Mouse (Mus musculus) granulocyte monocyte progenitor cell, adult 5-6 weeks (primary cell): ENCODE measurements at regions not wholly inside any gene's neighbourhood (a gene's known extent, or its start where the extent isn't known, plus 50 kb on each side); places are given as distances from the start of the nearest gene placed in this dataset.
"Not testable (repeated sequence)": the region's sequence is repeated elsewhere in the genome, so short reads cannot be mapped to it uniquely, and the experiment has no call there.

ENCODE experiments used
- ATAC-seq: replicated peaks from 2 replicates; pipeline ENCODE4 v1.8.0; 2016; ENCODE audit warnings: mild to moderate bottlenecking, moderate TSS enrichment, inconsistent platforms; ENCODE audit not compliant: poor library complexity, severe bottlenecking

DNA sequence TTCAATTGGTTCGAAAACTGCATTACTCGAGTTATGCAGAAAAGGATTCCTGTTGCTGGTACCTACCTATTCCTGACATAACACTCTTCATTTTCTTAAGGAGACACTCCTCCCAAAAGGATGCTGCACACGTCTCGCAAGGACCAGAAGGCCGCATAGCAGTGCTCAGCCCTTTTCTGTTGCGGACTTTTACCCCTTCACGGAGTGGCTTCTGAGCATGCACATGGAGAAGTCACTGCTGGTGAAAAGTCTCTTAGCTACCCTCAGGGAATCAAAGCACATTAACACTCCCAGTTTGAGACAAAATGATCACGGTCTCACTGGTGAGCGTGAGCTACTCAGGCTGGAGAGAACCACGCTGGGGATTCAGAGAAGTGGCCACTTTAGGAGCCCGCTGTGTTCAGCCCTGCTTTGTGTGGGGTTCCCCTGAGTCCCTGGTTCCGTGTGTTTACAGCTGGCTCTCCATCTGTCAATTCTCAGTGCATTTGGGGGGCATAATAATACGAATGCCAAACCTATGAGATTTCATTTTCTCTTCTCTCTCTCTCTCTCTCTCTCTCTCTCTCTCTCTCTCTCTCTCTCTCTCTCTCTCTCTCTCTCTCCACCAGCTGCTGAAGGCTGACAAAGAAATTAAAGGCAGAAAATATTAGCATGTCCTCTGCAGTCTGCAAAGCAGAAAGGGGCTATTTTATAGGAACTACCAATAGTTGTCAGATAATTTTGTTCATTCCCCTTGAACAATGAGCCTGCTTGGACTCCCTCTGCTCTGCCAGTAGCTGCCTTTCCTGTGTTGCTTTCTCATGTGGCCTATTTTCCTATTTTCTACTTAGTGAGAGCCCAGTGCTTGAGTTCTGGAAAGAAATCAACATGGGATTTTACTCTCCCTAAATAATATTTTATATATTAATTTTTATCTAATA, 160.7 kb downstream of the Basp1 start:
- ATAC-seq, result no peak

GRCm38 (mm10) chr15:25245631-25246030, 167.9 kb downstream of the Basp1 start:
- ATAC-seq, result no peak

DNA sequence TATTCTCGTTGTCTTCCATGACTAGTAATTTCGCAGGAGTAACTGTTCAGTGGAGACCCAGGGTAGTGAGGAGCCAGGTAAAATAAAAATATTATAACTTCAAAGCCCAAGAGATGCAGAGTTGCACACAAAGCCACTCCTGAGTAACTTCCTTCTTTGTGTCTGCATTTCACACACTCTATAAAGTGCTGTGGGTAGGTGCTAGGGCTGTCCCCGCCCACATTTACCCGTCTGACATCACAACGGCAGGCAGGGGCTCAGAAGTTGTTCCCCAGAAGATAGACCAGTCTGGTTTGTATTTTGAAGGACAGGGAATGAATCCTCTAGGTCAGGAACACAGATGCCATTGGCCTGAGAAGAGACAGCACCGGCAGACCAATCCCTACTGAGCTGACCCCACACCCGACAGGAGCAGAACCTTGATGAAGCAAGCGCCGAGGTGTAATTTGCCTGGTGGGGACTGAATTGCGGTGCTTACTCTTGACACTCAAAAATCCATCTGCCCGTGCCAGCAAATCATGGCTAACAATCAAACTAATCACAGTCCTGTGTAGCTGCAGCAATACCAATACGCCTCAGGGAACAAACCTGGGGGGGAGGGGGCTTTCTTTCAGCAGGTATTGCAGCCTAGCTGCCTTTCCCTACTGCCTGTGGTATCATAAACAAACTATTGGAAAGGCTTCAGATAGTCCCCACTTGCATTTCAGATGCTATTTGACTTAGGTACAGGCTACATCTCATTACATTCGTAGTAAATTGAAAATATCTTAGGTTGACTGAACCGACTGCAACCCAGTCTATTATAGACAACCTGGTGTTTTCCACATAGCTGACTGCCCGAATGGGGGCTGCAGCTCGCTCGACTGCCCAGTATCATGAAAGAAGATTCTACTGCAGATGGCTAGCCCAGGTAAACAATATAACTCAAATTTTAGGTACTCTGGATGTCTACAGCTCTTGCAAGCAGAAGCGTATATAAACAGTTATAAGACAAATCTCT, 175.6 kb downstream of the Basp1 start:
- peak; percentile 66 for ATAC-seq

GRCm38 (mm10) chr15:25236191-25236723, 177.3 kb downstream of the Basp1 start:
- no peak for ATAC-seq

DNA sequence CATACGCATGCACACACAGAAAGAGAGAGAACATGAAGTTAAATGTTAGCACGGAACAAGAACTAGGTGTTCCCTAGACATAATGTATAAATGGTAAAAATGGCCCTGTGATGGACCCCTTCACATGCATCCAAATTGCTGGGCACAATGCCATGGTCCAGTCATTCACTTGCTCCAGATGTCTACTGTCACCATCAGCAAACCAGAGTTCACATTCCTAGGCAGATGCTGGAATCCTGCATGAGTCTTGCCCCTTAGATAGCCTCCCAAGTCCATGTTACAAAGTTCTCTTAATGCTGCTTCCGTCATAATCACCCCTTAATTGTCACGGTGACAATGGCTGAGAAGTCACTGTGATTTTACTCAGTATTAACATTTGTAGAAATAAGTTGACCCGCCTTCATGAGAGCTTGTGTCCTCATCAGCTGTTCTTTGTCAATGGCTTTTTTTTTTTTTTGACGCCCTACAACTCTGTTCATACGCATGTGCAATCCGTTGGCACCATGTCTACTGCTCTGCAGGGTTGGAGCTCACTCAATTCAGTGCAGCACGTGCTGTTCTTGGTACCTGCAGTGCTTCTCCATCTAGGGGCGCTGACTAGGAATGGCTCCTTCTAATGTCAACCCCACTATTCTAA, 179.4 kb downstream of the Basp1 start:
- ATAC-seq, result no peak

DNA sequence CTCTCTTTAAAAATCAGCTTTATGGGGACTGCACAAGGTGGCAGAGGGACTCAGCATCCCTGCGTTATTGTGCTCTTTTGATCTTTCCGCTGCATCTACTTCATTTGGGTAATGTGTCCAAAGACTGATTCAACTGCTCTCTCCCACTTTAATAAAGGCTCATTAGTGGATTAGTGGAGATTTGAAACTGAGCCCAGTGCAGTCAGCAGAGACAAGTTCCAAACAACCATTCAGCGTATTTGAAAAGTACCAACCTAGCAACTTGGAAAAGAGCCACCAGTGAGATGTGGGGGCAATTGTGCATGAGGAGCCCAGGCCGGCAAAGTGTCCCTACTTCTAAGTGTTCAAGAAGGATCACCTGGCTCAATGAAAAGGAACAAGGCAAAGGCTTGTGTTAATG, 183.4 kb downstream of the Basp1 start:
- no peak for ATAC-seq

GRCm38 (mm10) chr15:25229807-25230206, 183.8 kb downstream of the Basp1 start:
- no peak for ATAC-seq

- ATAC-seq, result peak; percentile 86
Measured at GRCm38 (mm10) chr15:25227496-25227895, 186.1 kb downstream of the Basp1 start.

DNA sequence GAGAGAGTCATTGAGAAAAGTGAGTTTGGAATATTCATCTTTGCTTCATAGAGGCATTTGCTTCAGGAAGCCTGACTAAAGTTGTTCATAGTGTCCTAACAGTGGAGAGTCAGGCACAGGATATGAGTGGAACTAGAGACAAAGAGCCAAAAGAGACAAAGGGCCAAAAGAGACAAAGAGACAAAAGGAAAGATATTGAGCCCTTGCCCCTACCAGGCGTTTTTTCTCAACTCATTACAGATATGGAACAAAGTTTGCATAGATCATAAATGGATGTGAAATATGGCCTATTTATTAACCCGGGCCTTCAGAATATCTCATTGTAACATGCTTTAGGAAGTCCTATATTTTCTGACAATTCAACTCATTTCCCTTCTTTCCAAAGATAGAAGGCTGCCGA, 187.6 kb downstream of the Basp1 start:
- ATAC-seq, result no peak

DNA sequence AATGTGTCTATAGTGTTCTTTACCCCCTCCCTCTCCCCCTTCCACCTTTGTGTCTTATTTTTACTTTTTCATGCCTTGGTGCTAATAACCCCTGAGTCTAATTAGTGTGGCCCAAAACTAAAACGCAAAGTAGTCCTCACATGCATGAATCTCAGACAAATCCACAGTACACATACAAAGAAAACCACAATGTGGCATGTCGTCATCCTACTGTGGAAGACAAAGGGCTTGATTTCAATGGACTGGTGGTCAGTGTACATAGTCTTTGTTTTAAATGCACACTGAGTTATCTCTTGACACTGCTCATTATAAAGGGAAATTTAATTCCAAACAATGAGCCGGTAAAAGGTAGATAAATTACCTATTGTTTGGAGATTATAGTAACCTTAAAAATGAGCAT, 188.1 kb downstream of the Basp1 start:
- ATAC-seq, result 0 out of 2 replicates have a peak, but pooled peaks have one; percentile 25

GRCm38 (mm10) chr15:25221749-25222148, 191.8 kb downstream of the Basp1 start:
- ATAC-seq, result no peak

GRCm38 (mm10) chr15:25216375-25216774, 197.2 kb downstream of the Basp1 start:
- no peak for ATAC-seq

DNA sequence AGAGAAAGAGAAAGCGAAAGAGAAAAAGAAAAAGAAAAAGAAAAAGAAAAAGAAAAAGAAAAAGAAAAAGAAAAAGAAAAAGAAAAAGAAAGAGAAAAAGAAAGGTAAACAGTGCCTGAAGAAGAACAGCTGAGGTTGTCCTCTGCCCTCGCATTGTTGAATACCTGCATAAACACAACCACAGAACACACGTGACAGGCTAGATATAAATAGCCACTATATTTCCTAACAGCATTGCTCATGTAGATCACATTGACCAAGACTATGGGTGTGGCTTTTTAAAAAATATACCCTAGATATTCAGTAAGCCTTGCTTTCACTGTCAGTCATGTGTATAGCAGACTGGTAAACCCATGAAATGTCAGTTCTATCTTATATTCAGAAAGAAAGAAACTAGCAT, 211.5 kb downstream of the Basp1 start:
- no peak for ATAC-seq

- ATAC-seq, result not testable (repeated sequence)
Measured at GRCm38 (mm10) chr15:25200249-25200648, 213.3 kb downstream of the Basp1 start.

DNA sequence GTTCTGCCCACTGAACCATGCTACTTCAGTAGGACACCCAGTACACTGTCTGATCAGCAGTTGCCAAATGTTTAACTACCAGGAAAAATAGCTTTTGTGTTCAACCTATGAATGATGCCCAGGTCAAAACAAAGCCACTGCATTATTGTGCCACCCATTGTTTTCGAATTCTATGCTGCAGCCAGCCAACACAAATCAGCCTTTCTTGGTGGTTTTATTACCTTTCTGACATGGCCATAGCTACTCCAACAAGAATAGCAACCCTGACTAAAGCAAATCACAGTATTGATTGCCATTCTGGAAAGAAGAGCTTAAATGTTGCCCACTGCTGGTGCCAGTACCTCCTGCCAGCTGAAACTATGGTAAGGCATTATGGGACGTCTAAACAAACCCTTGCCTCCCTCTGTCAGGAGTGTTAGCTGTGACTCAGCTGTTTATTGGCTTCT, 225.7 kb downstream of the Basp1 start:
- ATAC-seq, result no peak

- no peak for ATAC-seq
Measured at GRCm38 (mm10) chr15:25172755-25173154, 240.8 kb downstream of the Basp1 start.

GRCm38 (mm10) chr15:25146371-25146770, 267.2 kb downstream of the Basp1 start:
- no peak for ATAC-seq

DNA sequence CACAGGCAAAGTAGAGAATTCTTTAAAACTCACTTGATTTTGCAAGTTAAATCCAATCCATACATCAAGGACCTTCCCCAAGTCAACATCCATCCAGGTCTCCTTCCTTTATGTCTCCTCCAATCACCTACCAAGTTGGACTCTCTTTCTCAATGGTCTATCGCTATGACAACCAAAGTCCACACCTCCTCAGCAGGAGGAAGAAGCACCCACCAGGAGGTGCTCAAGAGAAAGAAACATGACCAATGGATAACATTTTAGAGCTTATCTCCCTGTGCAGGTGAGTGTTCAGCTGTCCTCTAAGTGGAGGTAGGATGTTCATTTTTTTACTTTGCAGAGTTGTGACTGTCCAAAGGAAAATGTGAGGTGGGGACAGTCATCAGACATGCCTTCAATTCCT, 269.3 kb downstream of the Basp1 start:
- peak; percentile 88 for ATAC-seq

DNA sequence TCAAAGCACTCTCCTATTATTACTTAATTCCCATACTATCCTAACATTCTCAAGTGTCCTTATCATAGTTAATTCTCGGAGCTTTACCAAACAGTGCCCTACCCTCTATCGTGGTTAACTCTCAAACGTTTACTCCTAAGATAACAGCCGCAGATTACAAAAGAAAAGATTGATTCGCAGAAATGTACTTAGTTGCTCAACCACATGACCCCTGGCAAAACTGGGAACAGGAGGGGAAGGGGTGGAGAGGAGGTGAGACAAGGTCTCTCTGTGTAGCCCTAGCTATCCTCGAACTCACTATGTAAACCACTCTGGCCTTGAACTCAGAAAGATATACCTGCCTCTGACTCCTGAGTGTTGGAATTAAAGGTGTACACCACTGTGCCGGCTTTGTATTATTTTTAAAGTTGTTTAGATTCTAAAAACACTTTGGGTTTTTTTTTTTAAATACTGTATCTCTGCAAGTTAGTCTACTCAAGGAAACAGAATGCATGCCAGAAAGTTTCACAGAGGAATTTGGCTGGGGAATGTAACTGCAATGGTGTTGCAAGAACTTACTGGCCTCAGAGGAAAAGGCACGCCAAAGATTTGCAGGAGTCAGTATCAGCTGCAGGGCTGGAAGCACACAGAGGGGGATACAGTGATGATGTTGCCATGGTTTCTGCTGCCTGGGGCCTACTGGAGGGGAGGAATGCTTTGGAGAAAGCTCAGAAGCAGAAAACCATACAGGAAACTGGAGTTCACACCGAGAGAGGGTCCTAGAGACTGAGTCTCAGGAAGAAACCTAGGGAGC, 273.0 kb downstream of the Basp1 start:
- no peak for ATAC-seq
